Mouse (Mus musculus): ENCODE measurements at regions not wholly inside any gene's neighbourhood (a gene's known extent, or its start where the extent isn't known, plus 50 kb on each side); places are given as distances from the start of the nearest gene placed in this dataset.

- Histone ChIP-seq H3K4me2 (no peak overlapping the region), H3K36me3 (no peaks in the 10 kb centered on the region), H3K27ac (replicated peaks) (no peak overlapping the region), H3K9me3 (replicated peaks) (no peaks in the 10 kb centered on the region), H3K4me3 (replicated peaks) (no peak overlapping the region), H3K4me1 (peaks cover 6% of the 10 kb centered on the region), H3K9ac (replicated peaks) (no peak overlapping the region), H3K27me3 (replicated peaks) (no peaks in the 10 kb centered on the region)
- no peak for ATAC-seq (ENCODE audit: low FRiP score)
- 37% methylated on average over 4 of the region's 4 CpGs for WGBS
These were observed 234.3 kb upstream of the Hey2 start for GRCm38 (mm10) chr10:31076948-31077347.

DNA sequence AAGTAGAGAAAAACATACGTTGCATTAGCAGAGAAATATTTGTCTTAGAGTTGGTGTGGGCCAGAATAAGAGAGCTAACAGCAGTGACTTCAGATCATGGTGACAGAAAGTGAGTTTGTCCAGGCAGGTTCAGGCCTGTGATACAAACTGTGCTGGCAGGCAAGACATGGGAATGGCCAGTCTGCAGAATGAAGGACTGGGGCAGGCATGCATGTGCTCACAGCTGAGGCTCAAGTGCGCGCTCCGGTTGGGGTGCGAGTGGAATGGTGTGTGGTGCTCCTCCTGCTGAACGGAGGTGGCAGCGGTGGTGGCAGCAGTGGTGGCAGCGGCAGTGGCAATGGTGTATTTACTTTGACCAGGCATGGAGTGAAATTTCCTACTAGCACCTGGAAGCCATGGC is 233.8 kb upstream of the Hey2 start:
- H3K4me3 ChIP-seq (replicated peaks) = no peak overlapping the region
- no peak for ATAC-seq (ENCODE audit: low FRiP score)
- H3K27ac ChIP-seq (replicated peaks) = no peak overlapping the region
- no peaks in the 10 kb centered on the region for H3K9me3 ChIP-seq (replicated peaks)
- no peak overlapping the region for H3K4me2 ChIP-seq
- H3K27me3 ChIP-seq (replicated peaks) = no peaks in the 10 kb centered on the region
- no peak overlapping the region for H3K9ac ChIP-seq (replicated peaks)
- no peaks in the 10 kb centered on the region for H3K36me3 ChIP-seq
- 71% methylated on average over 8 of the region's 8 CpGs for WGBS
- peaks cover 6% of the 10 kb centered on the region for H3K4me1 ChIP-seq

- no peaks in the 10 kb centered on the region for H3K36me3 ChIP-seq
- no peak overlapping the region; the same call in 1 of the 2 replicates for H3K27ac ChIP-seq (replicated peaks)
- ATAC-seq (ENCODE audit: low FRiP score) = peak; percentile 61
- H3K9me3 ChIP-seq (replicated peaks) = no peaks in the 10 kb centered on the region
- H3K4me2 ChIP-seq = no peak overlapping the region
- no peak overlapping the region for H3K9ac ChIP-seq (replicated peaks)
- H3K27me3 ChIP-seq (replicated peaks) = no peaks in the 10 kb centered on the region
- H3K4me3 ChIP-seq (replicated peaks) = no peak overlapping the region
- WGBS = 48% methylated on average over 4 of the region's 4 CpGs
- H3K4me1 ChIP-seq = peaks cover 6% of the 10 kb centered on the region
These were observed 231.5 kb upstream of the Hey2 start for GRCm38 (mm10) chr10:31074004-31074645.

DNA sequence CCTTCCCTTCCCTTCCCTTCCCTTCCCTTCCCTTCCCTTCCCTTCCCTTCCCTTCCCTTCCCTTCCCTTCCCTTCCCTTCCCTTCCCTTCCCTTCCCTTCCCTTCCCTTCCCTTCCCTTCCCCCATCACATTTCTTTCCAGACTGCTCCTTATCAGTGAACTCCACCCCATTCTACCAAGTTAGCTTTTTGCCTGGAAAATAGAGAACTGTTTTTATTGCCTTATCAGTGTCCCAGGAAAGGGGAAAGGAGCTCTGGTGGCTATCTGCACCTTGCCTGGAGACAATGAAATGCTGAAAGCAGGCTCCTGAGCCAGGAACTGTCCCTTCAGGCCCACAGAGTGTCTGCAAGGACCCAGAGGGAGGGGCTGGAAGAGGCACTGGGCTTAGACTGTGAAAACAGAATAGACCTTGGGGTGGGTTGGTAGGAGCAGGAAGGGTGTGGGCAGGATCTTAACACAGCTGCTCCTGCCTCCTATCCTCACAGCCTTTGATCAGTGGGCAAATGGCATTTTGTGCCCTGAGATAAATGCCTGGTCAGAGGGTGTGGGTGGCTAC is 226.1 kb upstream of the Hey2 start:
- Histone ChIP-seq H3K4me3 (replicated peaks) (no peak overlapping the region), H3K4me2 (no peak overlapping the region), H3K27me3 (replicated peaks) (no peaks in the 10 kb centered on the region), H3K9ac (replicated peaks) (no peak overlapping the region), H3K27ac (replicated peaks) (no peak overlapping the region), H3K4me1 (no peaks in the 10 kb centered on the region), H3K9me3 (replicated peaks) (no peaks in the 10 kb centered on the region), H3K36me3 (no peaks in the 10 kb centered on the region)
- ATAC-seq (ENCODE audit: low FRiP score) = no peak

- H3K4me3 ChIP-seq (replicated peaks) = no peak overlapping the region
- H3K27ac ChIP-seq (replicated peaks) = no peak overlapping the region
- H3K9me3 ChIP-seq (replicated peaks) = no peaks in the 10 kb centered on the region
- no peak for ATAC-seq (ENCODE audit: low FRiP score)
- 53% methylated on average over 2 of the region's 2 CpGs for WGBS
- no peaks in the 10 kb centered on the region for H3K4me1 ChIP-seq
- no peaks in the 10 kb centered on the region for H3K27me3 ChIP-seq (replicated peaks)
- H3K36me3 ChIP-seq = no peaks in the 10 kb centered on the region
- H3K4me2 ChIP-seq = no peak overlapping the region
- no peak overlapping the region for H3K9ac ChIP-seq (replicated peaks)
These were observed 220.1 kb upstream of the Hey2 start for GRCm38 (mm10) chr10:31062732-31063131.

- WGBS = 91% methylated on average over 8 of the region's 8 CpGs
- Histone ChIP-seq H3K4me3 (replicated peaks) (no peak overlapping the region), H3K27ac (replicated peaks) (no peak overlapping the region), H3K4me2 (no peak overlapping the region), H3K4me1 (no peaks in the 10 kb centered on the region), H3K9me3 (replicated peaks) (no peaks in the 10 kb centered on the region), H3K9ac (replicated peaks) (no peak overlapping the region), H3K36me3 (no peaks in the 10 kb centered on the region), H3K27me3 (replicated peaks) (no peaks in the 10 kb centered on the region)
- no peak for ATAC-seq (ENCODE audit: low FRiP score)
These were observed 210.7 kb upstream of the Hey2 start for GRCm38 (mm10) chr10:31053260-31053659.

DNA sequence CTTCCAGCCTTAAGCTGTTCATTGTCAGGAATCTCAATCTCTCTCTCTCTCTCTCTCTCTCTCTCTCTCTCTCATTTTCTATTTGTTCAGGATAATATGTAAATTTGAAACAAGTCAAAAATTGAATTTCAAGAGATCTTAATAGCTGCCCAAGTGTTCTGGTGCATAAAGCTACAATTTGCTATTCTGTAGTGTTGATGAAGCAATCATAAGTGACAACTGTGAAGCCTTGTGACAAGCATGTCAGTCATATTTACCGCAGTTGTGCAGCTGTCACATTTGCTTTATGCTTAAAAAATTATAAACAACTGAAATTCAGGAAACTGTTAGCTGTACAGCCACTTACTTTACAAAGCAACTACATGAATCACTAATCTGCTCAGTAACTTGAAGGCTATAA is 208.6 kb upstream of the Hey2 start:
- Histone ChIP-seq H3K4me1 (no peaks in the 10 kb centered on the region), H3K36me3 (no peaks in the 10 kb centered on the region), H3K9ac (replicated peaks) (no peak overlapping the region), H3K4me3 (replicated peaks) (no peak overlapping the region), H3K27me3 (replicated peaks) (no peaks in the 10 kb centered on the region), H3K4me2 (no peak overlapping the region), H3K9me3 (replicated peaks) (no peaks in the 10 kb centered on the region), H3K27ac (replicated peaks) (no peak overlapping the region)
- WGBS = 98% methylated on average over 1 of the region's 1 CpGs
- no peak for ATAC-seq (ENCODE audit: low FRiP score)

- H3K9ac ChIP-seq (replicated peaks) = no peak overlapping the region
- no peaks in the 10 kb centered on the region for H3K9me3 ChIP-seq (replicated peaks)
- WGBS = 81% methylated on average over 2 of the region's 2 CpGs
- H3K4me2 ChIP-seq = no peak overlapping the region
- H3K4me1 ChIP-seq = no peaks in the 10 kb centered on the region
- H3K27ac ChIP-seq (replicated peaks) = no peak overlapping the region
- H3K4me3 ChIP-seq (replicated peaks) = no peak overlapping the region
- ATAC-seq (ENCODE audit: low FRiP score) = no peak
- H3K27me3 ChIP-seq (replicated peaks) = no peaks in the 10 kb centered on the region
- H3K36me3 ChIP-seq = no peaks in the 10 kb centered on the region
These were observed 206.8 kb upstream of the Hey2 start for GRCm38 (mm10) chr10:31049352-31049751.

DNA sequence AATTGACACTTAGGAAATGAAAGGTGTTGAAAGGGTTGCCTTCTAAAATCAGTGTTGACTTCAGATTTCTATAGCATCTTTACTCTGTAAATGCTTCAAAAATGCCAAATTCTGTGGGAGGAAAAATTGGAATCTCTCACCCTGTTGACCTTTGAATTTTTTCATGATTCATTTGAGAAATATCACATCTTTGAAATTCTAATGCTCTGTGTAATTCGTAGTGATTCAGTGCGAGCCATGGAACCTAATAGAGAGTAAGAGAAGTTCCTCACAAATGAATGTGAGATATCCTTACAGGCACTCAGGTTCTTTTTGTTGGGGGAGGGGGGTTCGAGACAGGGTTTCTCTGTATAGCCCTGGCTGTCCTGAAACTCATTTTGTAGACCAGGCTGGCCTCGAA is 193.0 kb upstream of the Hey2 start:
- no peak overlapping the region for H3K4me2 ChIP-seq
- no peaks in the 10 kb centered on the region for H3K4me1 ChIP-seq
- 89% methylated on average over 4 of the region's 4 CpGs for WGBS
- H3K9ac ChIP-seq (replicated peaks) = no peak overlapping the region
- no peak overlapping the region for H3K4me3 ChIP-seq (replicated peaks)
- ATAC-seq (ENCODE audit: low FRiP score) = no peak
- no peak overlapping the region for H3K27ac ChIP-seq (replicated peaks)
- H3K36me3 ChIP-seq = no peaks in the 10 kb centered on the region
- H3K9me3 ChIP-seq (replicated peaks) = no peaks in the 10 kb centered on the region
- H3K27me3 ChIP-seq (replicated peaks) = no peaks in the 10 kb centered on the region

- 79% methylated on average over 3 of the region's 3 CpGs for WGBS
These were observed 192.2 kb upstream of the Hey2 start for GRCm38 (mm10) chr10:31034782-31035181.

GRCm38 (mm10) chr10:31030676-31031075 is 188.1 kb upstream of the Hey2 start:
- Histone ChIP-seq H3K4me3 (replicated peaks) (no peak overlapping the region), H3K27ac (replicated peaks) (no peak overlapping the region), H3K27me3 (replicated peaks) (no peaks in the 10 kb centered on the region), H3K9me3 (replicated peaks) (no peaks in the 10 kb centered on the region), H3K9ac (replicated peaks) (no peak overlapping the region), H3K4me1 (no peaks in the 10 kb centered on the region), H3K4me2 (no peak overlapping the region), H3K36me3 (no peaks in the 10 kb centered on the region)
- no peak for ATAC-seq (ENCODE audit: low FRiP score)
- 87% methylated on average over 2 of the region's 2 CpGs for WGBS

More at GRCm38 (mm10) chr10:31034782-31035181, 192.2 kb upstream of the Hey2 start:
- no peak for ATAC-seq (ENCODE audit: low FRiP score)
- H3K36me3 ChIP-seq = no peaks in the 10 kb centered on the region
- no peaks in the 10 kb centered on the region for H3K9me3 ChIP-seq (replicated peaks)
- no peaks in the 10 kb centered on the region for H3K27me3 ChIP-seq (replicated peaks)
- H3K4me2 ChIP-seq = no peak overlapping the region
- no peak overlapping the region for H3K9ac ChIP-seq (replicated peaks)
- no peak overlapping the region for H3K27ac ChIP-seq (replicated peaks)
- no peaks in the 10 kb centered on the region for H3K4me1 ChIP-seq
- no peak overlapping the region for H3K4me3 ChIP-seq (replicated peaks)

DNA sequence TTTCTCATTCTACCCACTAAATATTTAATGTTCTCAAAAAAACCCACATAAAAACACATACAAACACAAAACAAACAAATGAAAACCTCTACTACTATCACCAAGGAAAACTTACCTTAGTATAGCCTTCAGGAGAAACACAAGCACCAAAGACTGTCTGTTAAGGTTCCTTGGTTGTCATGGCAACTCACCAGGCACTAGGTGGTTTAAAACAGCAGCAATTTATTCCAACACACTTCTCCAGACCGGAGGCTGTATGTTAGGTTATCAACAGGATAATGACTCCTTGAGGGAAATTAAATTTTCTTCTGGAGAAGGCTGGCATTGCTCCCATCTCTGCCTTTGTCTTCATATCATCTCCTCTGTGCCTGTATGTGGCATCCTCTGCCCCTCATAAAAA is 183.8 kb upstream of the Hey2 start:
- no peaks in the 10 kb centered on the region for H3K9me3 ChIP-seq (replicated peaks)
- H3K9ac ChIP-seq (replicated peaks) = no peak overlapping the region
- H3K27ac ChIP-seq (replicated peaks) = no peak overlapping the region
- no peaks in the 10 kb centered on the region for H3K4me1 ChIP-seq
- ATAC-seq (ENCODE audit: low FRiP score) = peak; percentile 87
- no peak overlapping the region for H3K4me3 ChIP-seq (replicated peaks)
- 20% methylated on average over 1 of the region's 1 CpGs for WGBS
- H3K36me3 ChIP-seq = no peaks in the 10 kb centered on the region
- H3K4me2 ChIP-seq = no peak overlapping the region
- no peaks in the 10 kb centered on the region for H3K27me3 ChIP-seq (replicated peaks)

All from neural tube, embryonic 15.5 days (tissue).